Mouse (Mus musculus) frontal cortex, postnatal 25 days (tissue): ENCODE measurements around the gene Rita1.

Experiments
- DNase-seq, 2 experiments: peaks; one replicate each; pipeline ENCODE4 v3.0.0; 2022; ENCODE audit warnings: low spot score in 2 of 2

The Rita1 gene

DNA sequence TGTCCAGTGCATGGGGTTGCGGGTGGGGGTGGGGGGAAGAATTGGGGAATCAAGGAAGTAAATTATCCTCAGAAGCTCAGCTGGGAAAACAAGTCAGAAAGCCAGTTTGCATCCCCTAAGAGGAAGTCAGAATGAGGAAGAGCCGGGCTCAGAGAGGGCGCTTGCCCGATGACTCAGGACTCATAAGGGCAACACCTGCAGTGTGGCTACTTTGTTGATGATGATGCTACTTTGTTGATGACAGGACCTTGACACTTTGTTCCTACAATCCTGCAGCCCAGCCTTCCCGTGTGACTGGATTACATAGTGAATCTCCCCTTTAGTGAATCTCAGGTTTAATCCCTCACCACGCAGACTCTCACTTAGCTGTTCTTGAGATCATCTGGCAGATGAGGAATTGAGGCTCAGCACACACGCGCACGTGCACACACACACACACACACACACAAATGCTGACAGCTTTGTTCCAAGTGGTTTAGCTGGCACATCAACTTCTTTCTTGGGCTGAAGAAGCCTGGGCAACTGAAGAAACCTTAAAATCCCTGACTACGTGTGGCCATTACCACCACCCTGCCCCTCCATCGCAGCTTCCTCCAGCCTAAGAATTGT, 42.0 kb downstream of the Rita1 start:
- DNase-seq: no peak

DNA sequence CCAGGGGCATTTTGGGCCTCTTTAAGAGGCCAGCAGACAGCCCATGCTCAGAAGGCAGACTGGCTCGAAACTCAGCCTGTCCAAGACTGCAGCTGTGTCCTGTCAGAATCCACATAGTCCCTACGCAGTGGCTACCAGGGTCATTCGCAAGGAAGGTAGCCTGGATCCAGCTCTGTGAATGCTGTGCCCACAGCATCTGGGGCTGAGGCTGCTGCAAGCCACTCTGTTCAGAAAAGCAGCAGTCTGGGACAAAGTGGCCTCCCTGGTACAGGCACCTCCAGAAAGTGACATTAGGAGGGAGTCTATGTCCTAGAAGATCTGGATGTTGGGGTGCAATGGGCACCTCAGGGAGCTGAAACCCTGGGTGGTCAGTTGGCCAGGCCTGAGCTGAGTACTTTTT, 42.6 kb downstream of the Rita1 start:
- no peak for DNase-seq

DNA sequence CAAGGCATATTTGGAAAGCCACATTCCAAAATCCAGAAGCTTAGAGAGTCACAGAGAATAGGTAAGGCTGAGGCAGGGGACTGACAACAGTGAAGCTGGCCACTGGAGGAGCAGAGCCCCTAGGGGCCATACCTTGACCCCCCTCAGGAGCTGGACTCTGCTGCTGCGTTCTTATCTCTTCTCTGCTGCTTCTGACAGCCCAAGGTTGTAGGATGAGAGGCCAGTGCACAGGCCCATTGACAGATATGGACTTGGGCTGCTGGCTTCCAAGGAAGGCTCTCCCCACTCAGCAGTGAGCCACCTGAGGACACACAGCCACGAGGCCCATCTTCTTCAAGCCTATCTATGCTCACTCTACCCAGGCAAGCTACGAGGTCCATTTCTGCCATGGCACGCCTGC, 43.4 kb downstream of the Rita1 start:
- no peak for DNase-seq

DNA sequence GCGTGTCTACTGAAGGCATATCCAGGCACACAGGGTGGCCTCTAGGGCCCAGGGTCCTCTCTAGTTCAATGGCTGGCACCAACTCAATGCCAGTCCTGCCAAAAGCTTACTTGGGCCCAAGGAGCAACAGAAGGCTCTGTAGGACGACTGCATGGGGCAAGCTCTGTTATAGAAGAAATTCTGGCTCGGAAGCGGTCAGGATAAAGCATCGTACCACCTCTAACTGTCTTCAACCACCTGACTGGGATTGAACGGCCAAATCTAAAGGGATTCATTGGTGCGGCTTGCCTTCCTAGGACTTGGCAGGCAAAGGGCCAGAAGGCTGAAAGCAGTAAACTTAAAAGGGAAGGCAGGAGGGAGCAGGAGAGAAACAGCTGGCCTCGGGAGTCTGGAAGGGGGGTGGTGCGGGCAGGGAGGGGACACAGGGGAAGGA, 44.0 kb downstream of the Rita1 start:
- no peak for DNase-seq

DNA sequence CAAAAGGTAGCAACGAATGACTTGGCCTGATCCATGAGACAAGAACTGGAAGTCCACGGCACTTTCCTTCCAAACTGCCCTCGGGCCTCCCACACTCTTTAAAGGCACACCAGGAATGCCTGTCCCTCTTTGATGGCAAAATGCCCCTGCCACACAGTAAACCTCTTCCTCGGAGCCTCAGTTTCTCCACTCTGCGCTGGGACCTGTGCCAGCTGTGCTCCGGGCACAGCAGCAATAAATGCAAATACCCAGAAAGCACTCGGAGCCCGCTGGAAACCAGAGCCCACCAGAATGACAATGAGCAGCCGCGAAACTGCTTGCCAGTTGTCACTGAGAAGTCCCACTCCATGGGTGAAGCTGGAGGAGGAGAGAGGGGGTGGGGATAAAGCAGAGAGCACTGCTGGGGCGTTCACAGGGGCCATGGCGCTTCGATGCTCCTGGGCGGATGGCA, 44.6 kb downstream of the Rita1 start:
- DNase-seq: no peak

DNA sequence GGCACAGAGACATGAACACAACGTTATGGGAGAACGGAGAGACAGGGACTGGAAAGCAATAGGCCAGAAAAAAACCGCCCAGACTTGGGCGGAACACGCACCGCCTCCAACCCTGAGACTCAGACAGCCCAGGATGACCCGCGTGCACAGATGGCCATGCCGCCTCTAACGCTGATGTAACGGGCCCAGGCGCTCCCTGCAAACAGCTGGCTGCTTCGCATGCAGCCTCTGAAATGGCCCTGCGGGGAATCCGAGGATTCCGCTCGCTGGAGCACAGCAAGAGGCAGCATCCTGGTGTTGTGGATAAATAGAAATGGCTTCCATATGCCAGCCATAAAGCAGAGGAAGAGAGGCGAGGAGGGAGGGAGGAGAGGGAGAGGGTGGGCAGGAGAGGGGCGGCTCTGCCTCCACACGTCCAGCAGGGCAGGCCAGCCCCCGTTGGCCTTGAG, 45.1 kb downstream of the Rita1 start:
- no peak for DNase-seq

DNA sequence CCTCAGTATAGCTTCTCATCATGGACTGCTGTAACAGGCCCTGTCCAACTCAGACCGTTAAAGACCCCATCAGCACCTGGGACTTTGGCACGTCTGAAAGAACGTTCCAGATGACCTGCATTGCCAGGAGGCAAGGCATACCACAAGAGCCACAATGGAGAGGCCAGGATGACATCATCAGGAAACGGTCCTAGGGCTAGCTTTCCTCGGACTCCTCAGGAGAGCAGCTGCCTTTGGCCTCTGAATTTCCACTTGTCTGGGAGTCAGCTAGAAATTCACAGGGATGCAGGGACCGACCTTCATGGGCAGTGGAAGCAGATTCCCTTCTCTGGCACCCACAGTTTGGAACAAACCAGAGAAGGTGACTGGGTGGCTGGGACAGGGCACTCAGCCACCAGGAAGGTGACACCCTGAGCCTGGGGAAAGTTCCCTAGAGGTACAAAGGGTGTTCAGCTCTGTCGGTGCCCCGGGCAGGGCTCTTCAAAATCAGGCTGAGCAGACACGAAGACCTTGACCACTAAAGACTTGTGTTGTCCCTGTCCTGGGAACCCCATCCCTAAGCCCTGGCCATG, 45.6 kb downstream of the Rita1 start:
- no peak for DNase-seq

DNA sequence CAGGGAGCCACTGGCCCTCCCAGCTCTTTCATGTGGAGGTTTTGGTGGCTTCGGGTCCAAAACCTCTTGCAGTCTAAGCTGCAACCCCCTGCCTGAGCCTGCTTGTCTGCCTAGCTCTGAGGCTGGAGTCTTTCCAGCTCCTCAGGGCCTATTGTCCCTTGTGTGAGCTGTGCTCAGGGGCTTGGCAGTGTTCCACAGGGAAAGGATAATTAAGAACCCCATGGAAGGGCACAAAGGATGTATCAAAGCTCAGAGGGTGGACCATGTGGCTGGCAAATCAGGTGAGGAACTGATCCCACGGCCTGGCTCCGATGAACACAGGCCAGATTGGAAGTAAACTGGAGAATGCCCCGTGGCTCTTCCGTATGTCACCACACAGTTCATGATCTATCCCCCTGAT, 46.3 kb downstream of the Rita1 start:
- no peak for DNase-seq

DNA sequence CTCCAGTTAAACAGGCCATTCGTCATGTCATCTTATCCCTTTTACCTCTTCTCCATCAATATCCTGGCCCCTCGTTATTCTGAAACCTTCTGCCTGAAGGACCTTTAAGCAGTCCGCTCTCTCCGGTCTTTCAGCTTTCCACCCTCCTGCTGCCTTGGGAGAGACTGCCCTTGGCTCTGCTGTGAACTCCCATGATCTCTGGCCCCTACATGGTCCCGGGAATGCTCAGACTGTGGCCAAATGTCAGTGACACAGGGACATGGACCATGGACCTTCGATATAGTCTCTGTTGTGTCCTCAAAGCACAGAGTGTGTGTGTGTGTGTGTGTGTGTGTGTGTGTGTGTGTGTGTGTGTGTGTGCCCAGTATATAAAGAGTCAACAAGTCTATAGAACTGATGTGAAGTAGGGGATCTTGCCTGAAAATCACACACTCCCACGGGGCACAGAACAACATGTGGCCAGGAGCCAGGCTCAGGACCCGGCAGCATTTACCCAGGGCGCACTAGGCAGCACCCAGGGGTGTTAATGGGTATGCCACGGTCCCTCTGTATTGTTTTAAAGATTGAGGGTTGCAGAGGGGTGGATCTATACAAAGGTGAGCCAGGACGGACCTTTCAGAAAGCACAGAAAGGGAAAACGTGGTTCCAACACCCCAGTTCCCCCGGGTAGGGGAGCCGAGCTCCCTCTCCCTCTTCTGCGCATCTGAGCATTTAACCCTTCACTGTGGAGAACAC, 47.1 kb downstream of the Rita1 start:
- DNase-seq: no peak

DNA sequence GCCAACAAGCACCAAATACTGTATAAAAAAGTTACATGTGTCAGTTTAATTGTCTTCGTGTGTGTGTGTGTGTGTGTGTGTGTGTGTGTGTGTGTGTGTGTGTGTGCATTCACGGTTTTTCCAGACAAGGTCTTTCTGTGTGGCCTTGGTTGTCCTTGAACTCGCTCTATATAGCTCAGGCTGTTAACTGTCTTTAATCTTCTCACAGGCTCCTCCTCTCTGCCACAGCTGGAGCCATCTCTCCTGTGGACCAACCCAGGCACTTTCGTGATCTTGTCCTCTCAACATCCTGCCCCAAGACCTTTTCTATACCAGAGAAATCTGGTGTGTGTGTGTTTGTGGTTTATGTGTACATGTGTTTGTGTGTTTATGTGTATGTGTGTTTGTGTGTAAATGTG, 48.5 kb downstream of the Rita1 start:
- no peak for DNase-seq

DNA sequence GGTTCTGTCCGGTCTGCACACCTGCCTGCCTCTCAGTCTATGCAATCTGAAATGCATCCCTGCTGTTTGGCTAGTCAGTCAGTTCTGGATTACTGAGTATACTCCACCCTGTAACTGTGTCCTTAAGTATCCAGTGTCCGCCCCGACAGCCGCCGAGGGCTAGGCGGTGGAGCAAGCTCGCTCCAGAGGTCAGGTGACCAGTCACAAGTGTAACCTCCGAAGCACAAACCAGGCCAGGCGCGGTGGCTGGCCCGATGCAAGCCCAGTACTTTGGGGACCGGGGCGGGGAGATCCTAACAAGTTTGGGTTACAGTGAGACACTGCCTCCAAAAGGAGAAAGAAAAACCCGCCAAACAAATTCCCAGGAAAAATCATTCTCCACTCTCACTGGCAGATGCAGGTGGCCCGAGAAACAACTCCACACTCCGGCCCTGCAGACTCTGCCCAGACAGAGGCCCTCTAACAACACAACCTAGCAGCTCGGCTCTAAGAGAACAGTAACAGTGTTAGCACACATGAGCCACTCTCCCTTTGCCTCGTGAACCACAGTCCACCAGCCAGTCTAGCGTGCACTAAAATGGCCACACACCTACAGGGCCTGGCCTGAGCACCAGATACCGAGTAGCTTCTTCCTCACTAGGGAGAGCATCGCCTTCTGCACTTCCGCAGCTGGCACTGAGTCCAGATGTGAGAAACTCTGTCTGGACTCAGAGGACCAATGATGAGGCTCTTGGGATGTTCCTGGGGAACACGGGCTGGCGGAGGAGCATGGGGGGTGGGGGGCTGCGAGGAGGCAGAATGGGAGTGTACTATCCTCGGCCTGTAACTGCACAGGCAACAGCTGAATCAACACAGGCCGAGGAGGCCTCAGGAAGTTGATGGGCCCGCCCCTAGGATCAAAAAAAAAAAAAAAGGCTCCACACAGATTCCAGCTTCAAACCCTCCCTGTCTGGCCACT, 49.2 kb downstream of the Rita1 start:
- DNase-seq: no peak

DNA sequence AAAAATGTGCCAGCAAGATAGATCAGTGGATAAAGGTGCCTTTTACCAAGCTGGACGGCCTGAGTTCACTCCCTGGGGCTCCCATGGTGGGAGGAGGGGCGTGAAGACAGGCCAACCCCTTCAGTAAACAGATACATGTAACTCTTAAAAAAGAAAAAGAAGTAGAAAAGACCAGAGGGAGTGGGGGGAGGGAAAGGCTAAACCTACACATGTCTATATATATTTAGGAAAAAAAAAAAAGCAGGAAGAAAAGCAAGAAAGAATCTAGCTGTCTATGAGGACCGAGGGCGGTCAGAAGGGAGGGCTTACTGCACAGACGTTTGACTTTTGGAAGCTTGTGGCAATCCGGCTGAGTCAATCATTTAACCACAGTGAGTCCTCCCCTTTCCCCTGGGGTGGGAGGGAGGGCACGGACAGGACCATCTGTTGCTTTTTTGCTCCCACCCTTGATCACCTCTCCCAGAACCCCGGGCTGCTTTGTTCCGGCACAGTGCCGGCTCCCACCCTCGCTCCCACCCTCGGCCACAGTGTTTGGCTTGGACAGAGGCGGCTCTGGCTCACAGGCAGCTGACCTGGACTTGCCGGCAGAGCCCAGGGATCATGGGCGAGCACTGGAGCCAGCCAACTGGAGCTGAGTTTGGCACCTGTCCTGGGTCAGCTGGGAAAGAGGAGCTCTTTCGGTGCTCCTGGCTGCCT, 51.6 kb downstream of the Rita1 start:
- DNase-seq: no peak

DNA sequence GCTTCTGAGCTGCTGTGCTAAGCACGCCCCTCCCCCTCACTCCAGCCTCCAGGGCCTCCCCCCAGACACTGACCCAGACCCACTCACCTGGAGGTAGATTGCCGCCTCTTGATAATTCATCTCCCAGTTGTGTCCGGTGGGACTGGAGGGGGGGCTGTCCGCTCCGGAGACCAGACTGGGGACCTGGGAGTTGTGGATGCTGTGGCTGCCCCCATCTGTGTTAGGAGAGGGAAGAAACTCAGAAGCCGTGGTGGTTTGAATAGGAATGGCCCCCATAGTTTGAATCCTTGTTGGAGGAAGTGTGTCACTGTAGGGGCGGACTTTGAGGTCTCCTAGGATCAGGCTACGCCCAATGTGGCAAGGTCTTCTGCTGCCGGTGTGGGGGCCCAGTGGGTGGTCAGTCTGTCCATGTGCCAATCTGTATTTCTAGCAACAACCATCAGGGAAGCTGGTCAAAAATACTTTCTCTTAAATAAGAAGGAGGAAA, 52.2 kb downstream of the Rita1 start:
- no peak for DNase-seq

DNA sequence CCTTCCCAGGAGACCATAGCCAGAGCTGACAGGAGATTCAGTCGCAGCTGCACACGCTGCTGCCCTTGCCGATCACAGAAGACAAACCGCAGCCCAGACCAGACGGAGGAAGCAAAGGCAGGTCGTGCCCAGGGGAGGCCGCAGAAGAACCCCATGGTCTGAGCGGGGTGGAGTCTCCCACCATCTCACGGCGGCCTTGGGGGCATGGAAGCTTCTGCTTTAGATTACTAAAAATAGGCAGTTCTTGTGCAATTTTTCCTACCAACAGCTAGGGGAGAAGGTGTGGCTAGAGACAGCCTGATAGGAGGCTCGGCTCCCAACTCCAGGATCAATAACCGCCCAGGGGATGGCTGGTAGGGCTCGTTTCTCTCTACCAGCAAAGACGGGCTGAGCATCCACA, 53.6 kb downstream of the Rita1 start:
- no peak for DNase-seq

DNA sequence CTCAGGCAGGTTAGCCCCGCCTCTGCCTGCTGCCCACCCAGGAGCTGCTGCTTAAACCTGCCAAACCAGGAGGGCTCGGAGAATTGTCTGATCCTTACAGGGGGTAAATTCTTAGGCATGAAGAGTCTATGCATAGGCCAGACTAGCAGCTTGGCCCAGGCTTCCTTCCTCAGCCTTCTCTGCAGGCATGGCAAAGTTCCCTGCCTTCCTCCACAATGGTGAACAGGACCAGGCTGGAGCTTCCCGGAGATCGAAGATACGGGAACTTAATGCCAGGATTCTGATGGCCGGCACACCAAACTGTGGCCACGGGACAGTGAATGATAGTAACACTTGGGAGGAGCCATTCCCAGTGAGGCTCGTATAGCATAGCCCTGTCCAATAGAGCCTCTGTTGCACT, 54.3 kb downstream of the Rita1 start:
- no peak for DNase-seq

DNA sequence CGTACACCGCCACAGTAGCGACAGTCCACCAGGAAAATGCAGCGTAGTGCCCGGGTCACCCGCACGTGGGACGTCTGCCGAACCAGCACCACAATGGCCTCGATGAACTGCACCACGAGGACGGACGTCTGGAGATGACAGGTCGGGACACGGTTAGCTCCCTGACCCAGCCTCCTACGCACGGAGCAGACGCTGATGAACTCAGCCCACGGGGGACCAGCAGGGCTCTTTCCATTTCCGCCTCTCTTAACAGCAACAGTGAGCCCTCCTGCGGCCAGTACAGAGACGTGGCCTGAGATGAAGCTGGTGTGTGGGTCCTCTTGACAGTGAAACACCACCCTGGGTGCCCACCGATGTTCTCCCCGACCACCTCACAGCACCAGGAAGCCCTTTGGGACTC, 56.5 kb downstream of the Rita1 start:
- no peak for DNase-seq

DNA sequence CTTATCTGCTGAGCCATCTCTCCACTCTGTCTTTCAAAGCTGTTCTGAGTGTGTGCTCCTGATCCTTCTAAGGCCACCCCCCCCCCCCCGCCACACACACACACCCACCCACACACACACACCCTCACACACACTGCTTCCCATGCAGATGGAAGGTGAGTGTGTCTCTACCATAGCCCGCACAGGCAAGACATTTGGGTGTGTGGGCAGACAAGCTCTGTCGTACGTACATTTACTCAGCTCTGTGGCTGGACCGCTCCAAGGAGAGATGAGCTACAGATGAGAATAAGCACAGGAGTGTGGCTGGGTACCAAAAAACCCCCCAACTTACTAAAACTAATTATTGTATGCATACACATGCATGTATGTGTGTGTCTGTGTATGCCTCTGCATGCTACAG, 61.7 kb downstream of the Rita1 start:
- DNase-seq: no peak

DNA sequence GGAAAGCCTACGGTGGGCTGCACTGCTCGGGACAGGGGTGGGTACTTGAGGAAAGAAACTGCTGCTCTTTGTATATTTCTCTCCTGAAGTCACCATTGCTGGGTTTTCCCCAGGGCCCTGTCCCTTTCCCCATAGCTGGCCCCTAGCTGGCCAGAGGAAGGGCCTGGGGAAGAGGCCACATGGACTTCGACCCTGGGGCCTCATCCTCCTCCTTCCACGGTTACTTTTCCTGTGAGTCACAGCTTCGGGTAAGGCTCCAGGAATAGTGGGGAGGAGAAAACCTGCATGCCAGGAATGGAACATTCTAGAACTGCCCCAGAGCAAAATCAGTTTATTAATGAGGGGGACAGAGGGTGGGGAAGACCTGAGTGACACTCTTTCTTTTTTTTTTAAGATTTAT, 62.3 kb downstream of the Rita1 start:
- no peak for DNase-seq

DNA sequence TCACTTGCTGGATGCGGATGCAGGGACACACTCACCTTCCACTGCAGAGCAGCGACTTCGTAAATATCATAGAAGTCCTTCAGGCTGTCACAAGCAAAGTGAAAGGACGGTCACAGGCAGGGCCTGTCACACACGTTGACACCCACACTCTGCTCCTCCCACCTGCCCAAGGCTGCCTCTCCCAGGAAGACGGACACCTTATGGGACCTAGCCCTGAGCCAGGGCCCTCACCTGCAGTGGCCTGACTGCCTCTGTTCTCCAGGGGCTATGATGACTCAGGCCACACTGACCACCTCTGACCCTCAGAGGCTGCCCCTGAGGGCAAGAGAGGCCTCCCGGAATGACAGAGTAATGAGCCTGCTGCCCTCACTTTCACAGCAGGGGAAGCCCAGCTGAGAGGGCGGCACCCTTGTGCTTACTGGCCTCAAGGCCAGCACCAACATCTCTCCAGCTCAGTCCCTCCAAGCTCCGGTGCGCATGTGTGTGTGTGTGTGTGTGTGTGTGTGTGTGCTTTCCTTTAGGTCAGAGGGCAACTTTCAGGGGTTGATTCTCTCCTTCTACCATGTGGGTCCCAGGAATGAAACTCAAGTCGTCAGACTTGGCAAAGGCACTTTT, 64.0 kb downstream of the Rita1 start:
- no peak for DNase-seq
